Mouse (Mus musculus) cerebellum, adult 2 months (tissue): ENCODE results near the gene Gm49361.
"Not testable (repeated sequence)": the region's sequence is repeated elsewhere in the genome, so short reads cannot be mapped to it uniquely, and the experiment has no call there.

Source experiments
- CTCF ChIP-seq: fragments of 200-500 bp; IDR thresholded peaks from 2 replicates; pipeline ENCODE4 v1.5.1; 2011; ENCODE audit warnings: low read depth, mild to moderate bottlenecking, control low read depth, low read length, moderate library complexity, borderline replicate concordance; ENCODE audit not compliant: insufficient read depth
- POLR2A ChIP-seq: fragments of 200-500 bp; IDR thresholded peaks from 2 replicates; pipeline ENCODE4 v1.6.1; 2011; ENCODE audit warnings: low read length, control low read depth, borderline replicate concordance; ENCODE audit not compliant: insufficient read depth

DNA sequence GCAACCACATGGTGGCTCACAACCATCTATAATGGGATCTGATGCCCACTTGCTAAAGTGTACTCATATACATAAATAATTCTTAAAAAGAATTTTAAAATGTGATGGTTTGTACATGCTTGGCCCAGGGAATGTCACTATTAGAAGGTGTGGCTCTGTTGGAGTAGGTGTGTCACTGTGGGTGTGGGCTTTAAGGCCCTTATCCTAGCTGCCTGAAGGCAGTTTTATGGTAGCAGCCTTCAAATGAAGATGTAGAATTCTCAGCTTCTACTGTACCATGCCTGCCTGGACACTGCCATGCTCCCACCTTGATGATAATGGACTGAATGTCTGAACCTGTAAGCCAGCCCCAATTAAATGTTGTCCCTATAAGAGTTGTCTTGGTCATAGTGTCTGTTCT lies 5.1 kb upstream of the Gm49361 start:
- not testable (repeated sequence) for TF ChIP-seq CTCF, POLR2A
